Mouse (Mus musculus): ENCODE data around the gene Klk1. TPM values are rescaled to one million over a fixed set of nuclear protein-coding genes. Genes with fewer than 3 reads are reported as not detected.
"Not testable (repeated sequence)": the region's sequence is repeated elsewhere in the genome, so short reads cannot be mapped to it uniquely, and the experiment has no call there.

The Klk1 gene
- total RNA-seq (2021), result not detected
- polyA plus RNA-seq (2012; rRNA removed), result 0.46 and 0.67 TPM in 2 replicates
- long read RNA-seq, result 0 reads

DNA sequence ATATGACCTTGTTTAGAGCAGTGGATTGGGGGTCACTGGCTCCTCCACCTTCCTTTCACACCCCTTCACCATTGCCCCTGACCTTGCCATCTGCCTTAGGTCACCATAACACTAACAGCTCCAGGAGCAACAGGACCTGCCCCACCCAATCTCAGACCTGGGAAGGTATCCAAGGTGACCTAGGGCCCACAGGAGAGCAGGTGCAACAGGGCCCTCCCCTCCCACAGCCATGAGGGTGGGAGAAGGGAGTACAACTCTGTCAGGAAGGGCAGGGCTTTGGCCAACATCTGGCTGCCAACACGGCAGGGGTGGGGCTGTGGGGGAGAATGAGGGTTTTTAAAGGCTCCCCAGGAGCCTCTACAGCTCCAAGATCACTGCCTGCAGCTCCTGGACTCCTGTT lies at the start of gene Klk1:
Gene Klk1, plus strand, starts transcription at position 285 of the 400 bp plus-strand sequence.
- no peak for DNase-seq

DNA sequence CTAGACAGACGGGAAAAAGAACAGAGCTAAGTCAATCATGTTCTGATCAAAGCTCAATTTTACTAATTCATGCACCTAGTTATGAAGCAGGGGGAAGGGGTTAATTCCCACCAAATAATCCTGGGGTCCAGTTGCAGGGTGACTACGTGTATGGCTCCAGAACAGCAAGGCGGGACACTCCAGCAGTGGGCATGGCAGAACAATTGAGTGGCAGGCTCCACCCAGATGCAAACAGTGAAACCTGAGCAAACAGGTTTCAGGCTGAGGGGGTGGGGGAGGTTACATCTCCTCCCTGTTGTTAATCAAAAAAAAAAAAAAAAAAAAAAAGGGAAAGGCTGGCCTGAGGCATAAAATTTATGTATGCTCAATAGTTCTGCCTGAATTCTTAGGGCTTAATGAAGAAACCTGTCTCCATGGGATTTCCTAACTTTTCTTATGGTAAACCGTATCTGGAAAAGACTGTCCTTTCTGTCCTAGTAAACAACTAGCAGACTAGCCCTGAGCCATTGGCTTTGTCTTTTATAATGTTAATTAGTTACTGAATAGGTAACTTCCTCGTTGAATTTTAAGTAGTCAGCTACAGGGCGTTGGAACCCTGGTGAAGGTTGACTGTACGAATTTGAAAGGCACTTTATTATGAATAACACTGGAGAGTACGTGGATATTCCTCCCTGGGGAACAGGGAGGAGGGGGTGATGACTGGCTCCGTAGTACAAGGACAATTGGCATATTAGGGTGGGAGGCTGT lies 45.7 kb upstream of the Klk1 start:
- no peak for DNase-seq

DNA sequence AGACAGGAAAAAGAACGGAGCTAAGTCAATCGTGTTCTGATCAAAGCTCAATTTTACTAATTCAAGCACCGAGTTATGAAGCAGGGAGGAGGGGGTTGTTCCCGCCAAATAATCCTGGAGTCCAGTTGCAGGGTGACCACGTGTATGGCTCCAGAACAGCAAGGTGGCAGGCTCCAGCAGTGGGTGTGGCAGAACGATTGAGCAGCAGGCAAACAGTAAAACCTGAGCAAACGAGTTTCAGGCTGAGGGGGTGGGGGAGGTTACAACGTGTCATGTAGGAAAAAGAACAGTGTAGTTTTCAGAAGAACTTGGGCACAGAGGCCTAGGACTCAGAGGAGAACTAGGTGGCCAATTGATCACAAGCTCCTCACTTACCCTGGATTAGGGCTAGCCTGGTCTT lies 38.6 kb upstream of the Klk1 start:
- DNase-seq, result not testable (repeated sequence)

DNA sequence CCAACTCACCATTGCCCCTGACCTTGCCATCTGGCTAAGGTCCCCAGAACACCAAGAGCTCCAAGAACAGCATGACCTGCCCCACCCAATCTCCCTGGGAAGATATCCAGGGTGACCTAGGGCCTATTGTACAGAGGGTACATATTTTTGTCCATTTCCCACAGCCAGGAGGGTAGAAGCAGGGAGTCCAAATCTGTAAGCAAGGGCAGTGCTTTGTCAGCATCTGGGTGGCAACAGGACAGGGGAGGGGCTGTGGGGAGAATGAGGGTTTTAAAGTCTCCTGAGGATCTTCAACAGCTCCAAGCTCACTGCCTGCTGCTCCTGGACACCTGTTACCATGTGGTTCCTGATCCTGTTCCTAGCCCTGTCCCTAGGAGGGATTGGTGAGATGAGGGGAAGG lies 37.2 kb upstream of the Klk1 start, which contains the start of gene Klk1b24:
Gene Klk1b24, plus strand, starts transcription at position 301 of the 400 bp plus-strand sequence.
- DNase-seq, result not testable (repeated sequence)

DNA sequence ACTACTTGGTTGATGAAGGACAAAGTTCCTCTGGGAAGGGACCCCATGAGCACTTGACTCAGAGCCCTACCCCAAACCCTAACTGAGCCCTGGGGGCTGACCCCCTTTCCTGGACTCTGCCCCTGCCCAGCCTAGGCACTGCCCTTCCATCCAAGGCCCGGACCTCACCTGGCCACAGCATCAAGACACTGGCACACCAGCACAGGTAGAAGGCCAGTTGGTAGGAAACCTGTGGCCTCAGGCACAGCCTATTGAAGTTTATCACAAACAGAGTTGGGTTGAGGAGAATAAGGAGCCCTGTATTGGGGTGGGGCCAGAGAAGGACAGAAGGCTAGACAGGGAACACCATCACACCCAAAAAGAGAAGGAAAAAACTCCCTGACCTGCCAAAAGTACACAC lies 31.7 kb upstream of the Klk1 start:
- not testable (repeated sequence) for DNase-seq

DNA sequence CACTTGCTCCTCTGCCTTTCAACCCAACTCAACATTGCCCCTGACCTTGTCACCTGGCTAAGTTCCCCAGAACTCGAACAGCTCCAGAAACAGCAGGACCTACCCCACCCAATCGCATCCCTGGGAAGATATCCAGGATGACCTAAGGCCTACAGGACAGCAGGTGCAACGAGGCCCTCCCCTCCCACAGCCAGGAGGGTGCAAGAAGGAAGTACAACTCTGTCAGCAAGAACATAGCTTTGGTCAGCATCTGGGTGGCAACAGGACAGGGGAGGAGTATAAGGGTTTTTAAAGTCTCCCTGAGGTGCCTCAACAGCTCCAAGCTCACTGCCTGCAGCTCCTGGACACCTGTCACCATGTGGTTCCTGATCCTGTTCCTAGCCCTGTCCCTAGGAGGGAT lies 27.3 kb upstream of the Klk1 start, which contains the start of gene Klk1b3:
Gene Klk1b3, plus strand, starts transcription at position 301 of the 400 bp plus-strand sequence.
- no peak for DNase-seq

DNA sequence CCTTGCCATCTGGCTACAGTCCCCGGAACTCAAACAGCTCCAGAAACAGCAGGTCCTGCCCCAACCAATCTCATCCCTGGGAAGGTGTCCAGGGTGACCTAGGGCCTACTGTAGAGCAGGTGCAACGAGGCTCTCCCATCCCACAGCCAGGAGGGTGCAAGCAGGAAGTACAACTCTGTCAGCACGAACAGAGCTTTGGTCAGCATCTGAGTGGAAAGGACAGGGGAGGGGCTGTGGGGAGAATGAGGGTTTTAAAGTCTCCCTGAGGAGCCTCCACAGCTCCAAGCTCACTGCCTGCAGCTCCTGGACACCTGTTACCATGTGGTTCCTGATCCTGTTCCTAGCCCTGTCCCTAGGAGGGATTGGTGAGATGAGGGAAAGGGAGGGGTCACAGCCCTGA lies 18.0 kb upstream of the Klk1 start, which contains the start of gene Klk1b4:
Gene Klk1b4, plus strand, starts transcription at position 301 of the 400 bp plus-strand sequence.
- not testable (repeated sequence) for DNase-seq

DNA sequence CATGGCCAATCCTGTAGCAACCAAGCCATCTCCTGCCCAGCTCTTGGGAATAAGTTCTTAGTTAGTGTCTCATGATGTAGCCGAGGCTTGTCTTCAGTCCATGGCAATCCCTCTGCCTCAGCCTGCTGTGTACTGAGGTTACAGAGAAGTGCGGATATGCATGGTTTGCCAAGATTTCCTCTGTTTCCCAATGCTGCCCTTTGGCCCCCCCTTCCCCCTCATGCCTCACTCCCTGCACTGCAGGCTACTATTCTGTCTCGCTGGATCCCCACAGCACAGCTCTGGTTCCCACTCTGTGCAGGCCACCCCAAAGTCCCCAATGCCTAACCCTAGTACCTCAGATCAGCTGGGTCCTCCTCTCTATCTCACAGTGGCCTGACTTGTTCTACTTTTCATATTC lies 16.9 kb upstream of the Klk1 start:
- DNase-seq, result no peak

DNA sequence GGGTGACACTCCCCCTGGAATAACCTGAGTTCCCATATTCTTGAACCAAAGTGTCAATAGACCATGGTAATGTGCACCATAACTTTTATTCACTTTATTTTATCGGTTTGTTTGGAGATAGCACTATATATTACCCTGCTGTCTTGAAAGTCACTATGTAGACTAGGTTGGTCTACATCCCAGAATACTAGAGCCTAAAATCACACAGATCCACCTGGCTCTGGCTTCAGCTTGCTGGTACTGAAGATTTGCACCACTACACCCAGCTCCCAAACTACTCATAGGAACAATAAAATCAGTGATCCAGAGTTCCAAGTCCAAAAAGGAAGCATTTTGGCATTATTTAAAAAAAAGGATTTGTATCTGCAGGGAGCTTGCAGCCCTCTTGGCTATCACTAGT lies 9.5 kb upstream of the Klk1 start, which contains the start of gene Klk1b5:
Gene Klk1b5, plus strand, starts transcription at position 301 of the 400 bp plus-strand sequence.
- no peak for DNase-seq

DNA sequence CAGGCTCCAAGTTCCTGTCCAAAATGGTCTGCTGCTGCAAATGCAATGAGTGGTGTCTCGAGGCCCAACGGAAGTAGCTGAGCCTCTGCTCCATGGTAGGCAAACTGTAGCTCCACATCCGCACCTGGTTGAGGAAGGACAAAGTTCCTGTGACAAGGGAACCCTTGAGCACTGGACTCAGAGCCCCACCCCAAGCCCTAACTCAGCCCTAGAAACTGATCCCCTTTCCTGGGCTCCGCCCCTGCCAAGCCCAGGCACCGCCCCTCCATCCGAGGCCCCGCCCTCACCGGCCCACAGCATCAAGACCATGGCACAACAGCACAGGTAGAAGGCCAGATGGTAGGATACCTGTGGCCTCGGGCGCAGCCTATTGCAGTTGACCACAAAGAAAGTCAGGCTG lies 3.6 kb upstream of the Klk1 start:
- not testable (repeated sequence) for DNase-seq

DNA sequence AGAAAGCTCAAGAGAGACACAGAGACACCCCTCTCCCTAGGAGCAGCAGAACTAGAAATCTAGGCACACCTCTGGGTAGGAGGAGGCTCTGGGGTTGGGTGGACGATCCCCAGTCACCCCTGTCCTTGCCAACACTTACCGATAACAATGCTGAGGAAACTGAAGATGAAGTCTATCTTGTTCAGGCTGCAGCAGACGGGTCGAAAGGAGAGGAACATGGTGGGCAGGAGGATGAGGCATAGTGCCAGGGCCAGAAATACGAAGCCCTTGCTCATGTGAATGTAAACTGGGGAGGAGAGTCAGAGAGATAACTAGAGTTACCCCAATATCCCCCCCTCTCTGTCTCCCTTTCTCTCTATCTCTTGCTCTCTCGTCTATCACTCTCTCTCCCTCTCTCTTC lies 2.8 kb upstream of the Klk1 start:
- DNase-seq, result not testable (repeated sequence)

DNA sequence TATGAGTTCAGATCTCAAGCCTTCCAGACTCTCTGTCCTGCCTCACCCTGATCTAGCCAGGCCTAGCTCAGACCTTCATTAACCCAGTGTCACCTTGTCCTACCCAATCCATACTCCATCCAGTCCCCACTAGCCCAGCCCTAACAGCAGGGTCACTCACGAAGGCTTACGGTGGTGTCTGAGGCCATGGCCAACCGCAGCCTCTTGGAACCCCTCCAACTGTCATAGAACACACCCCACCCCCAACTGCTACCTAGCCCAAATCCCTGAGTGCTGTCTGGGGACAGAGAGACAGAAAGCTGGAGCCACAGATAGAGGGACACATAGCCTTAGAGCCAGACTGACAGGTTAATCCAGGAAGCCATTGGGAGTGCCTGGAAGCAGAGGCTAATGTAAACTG lies 10.7 kb downstream of the Klk1 start, which contains the start of gene Gm36864:
Gene Gm36864, plus strand, starts transcription at position 269 of the 400 bp plus-strand sequence.
- DNase-seq, result no peak

DNA sequence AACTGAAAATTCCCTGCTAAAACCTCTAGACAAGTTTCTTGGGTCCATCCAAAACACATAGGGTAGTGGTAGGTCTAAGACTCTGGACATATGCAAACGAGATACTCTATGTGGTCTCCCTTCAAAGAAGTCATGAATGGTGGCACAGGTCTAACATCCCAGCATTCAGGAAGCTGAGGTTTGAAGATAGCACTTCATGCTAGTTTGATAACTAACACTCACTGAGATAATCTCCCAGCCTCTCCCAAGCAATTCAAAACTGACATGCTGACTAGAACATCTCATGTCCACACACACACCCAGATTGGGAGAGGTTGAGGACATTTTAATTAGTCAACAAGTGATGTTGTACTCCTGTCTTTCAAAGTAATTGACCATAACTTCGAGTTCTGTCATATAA lies 14.8 kb downstream of the Klk1 start:
- DNase-seq, result no peak

DNA sequence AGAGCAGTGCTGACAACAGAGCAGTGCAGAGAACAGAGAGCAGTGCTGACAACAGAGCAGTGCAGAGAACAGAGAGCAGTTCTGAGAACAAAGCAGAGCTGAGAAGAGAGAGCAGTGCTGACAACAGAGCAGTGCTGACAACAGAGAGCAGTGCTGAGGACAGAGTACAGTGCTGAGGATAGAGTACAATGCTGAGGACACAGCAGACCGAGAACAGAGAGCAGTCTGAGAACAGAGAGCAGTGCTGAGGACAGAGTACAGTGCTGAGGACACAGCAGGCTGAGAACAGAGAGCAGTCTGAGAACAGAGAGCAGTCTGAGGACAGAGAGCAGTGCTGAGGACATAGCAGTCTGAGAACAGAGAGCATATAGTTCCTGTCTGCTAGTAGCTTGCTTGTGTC lies 15.6 kb downstream of the Klk1 start:
- DNase-seq, result no peak

DNA sequence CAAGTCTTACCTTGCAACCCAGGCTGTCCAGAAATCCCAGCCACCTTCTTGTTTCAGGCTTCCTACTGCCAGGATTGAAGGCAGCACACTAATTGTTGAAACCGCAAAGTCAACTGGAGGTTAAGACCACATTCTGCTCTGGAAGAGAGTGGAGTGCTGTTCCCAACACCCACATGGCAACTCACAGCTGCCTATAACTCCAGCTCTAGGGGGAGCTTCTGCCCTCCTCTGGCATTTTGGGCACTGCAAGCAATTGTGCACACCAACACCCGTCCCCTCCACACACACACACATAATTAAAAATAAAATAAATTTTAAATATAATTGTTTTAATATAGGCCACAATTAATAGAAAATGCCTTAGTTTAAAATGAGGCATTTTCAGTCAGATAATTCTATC lies 16.0 kb downstream of the Klk1 start:
- DNase-seq, result no peak

DNA sequence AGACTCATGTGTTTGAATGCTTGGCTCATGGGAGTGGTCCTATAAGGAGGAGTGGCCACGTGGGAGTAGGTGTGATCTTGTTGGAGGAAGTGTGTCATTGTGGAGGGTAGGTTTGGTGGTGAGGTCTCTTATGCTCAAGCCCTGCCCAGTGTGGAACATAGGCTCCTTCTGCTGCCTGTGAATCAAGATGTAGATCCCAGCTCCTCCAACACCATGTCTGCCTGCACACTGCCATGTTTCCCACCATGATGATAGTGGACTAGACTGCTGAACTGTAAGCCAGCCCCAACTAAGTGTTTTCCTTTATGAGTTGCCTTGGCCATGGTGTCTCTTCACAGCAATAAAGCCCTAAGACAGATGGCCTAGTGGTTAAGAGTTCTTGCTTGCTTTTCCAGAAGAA lies 18.9 kb downstream of the Klk1 start:
- no peak for DNase-seq

DNA sequence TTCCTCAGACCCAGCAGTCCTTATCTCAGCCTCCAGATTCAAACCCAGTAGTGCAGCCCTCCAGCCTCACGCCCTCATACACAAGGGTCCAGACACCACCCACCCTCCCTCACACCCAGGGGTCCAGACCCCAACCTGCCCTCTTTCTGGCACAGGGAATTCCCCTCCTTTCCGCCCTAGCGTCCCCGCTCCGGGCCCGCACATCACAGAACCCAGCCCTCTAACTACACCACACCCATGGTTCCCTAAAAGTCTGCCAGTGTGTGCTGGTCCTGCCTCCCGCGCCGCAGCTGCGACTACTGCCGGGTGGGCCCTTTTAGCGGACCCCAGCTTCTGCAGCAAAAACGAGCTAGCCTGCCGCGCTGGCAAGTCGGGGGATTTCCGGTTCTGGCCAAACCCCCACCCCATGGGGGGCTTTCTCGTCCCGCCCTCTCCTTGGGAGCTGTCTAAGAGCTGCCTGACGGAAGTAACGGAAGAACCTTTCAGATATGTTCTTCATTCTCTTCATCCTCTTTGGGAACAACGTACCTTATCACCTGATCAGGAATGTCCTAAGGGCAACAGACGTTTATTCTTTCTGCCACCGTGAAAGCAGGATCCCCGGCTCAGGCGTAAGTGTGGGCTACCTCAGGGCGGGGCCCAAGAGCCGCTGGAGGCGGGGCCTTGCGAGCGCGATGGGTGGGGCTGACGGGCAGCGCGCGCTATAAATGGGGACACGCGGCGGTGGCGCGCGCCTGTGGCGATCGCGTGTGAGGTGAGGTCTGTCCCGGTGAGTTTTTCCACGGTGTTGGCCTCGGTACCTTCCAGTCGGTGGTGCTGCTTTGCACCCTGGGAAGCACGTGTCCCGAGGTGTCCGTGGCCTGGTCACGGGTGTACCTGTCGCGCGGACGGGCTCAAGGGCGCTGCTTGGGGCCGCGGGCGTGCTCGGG lies 21.2 kb downstream of the Klk1 start, which contains the start of the genes 1700028J19Rik and 2410002F23Rik:
Gene 1700028J19Rik, minus strand, starts transcription at position 641 of the 929 bp plus-strand sequence.
Gene 2410002F23Rik, plus strand, starts transcription at position 668 of the 929 bp plus-strand sequence.
- peak; percentile 91 for DNase-seq

DNA sequence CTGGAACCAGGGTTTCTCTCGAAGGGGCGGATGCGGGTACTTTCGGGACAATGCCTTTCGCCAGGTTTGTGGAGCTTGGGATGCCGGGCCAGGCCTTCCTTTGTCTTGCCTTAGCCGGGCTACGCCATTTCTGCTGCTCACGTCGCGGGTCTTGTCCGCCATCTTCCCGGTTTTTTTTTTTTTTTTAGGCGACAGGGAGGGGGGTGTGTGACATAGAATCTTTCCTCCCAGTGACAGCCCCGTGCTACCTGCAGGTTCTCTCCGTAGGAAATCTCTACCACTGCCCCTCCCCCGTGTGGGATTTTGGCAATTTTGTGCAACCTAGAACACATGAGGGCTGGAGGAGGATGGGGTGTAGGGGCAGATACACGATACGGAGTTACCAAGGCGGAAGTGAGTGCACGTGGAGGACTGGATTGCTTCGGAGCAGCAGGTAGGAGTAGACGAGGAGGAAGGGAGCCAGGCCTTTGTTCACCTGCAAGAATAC lies 21.9 kb downstream of the Klk1 start:
- DNase-seq, result peak; percentile 66

DNA sequence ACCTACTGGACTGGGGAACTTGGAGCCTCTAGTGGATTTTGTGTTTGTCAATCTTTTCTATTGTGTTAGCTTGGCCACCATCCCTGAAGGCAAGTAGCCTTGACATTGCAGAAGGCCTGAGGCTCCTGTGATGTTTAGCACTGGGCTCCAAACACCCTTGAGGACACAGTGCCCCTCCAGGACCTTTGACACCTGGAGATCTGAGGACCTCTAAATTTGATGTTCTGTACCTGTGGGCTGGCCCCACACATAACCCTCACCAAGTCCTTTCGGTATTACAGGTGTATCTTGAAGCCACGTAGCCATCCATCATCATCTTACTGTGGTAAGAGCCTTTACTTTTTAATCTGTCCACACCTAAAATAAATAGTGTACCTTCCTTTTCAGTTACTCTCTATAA lies 22.8 kb downstream of the Klk1 start:
- DNase-seq, result no peak

DNA sequence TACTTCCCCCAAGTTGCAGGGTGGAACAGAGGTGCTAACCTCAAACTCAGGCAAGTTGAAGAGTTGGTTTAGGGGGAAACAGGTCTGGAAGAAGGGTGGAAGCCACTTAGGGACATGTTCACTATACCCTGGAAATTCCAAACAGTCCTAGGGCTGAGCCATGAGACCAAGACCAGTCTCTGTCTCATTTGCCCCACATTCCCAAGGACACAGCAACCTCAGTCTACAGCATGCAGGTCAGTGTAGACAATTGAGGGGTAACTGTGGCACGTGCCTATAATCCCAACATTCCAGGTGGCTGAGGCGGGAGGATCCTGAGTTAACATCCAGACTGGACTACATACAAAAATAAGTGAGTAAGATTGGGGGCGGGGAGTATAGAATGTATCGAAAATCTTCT lies 24.1 kb downstream of the Klk1 start:
- no peak for DNase-seq

DNA sequence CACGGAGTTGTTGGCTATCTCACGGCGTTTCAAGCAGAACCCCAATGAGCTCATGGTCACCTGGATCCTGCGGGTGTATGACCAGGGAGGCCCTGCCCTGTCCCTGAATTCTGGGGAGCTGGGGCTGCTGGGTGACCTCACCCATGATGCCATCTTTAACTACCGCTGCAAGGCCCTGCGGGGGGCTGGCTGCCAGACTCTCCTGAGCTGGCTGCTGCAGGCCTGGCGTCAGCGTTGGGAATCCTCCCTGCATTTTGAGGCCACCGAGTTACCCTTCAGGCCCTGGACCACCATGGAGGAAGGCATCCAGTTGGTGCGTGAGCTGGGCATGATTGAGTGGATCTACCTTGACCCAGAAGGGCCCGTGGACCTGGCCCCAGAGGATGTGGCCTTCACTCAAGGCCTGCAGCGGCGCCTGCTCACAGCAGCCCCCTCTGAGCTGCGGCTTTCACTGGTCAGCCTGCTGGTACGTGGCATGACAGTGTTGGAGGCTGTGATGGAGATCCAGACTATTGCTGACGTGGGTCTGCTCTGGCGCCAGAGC lies 25.6 kb downstream of the Klk1 start:
- peak; percentile 88 for DNase-seq
